ENCODE assay signal across 31 mouse cellular contexts in genomic region chr1:136581841-136582240, GRCm38 (mm10). TPM values are rescaled to one million over a fixed set of nuclear protein-coding genes. Genes with fewer than 3 reads are reported as not detected.
A peak's percentile ranks its signal among the peaks of the same experiment; 100 is the strongest.
DNase-seq lines count a peak whose midpoint lies in the region; ATAC-seq and TF ChIP-seq lines count a peak whose summit lies in the region.
"Had no signal": no experiment of that assay in that cellular context is flagged by ENCODE, and none has a peak within 500 bp of the region (broad histone marks: within the 10 kb centered on the region; RNA-seq: fewer than 3 reads in every experiment).

No protein-coding gene starts in this region.

- no peaks in the 10 kb centered on the region for H3K27me3 ChIP-seq in CH12.LX (replicated peaks)
- H3K27me3 ChIP-seq in splenic B cell, adult 2 months (ENCODE audit: control insufficient read depth, insufficient read depth, low read length, poor library complexity, severe bottlenecking), result no peaks in the 10 kb centered on the region
- H3K27me3 ChIP-seq: embryonic facial prominence, embryonic 15.5 days; heart, embryonic 15.5 days; midbrain, embryonic 15.5 days had no signal

- H3K36me3 ChIP-seq in CH12.LX (replicated peaks in 1 of 2; ENCODE audit: control insufficient read depth in 1 of 2, insufficient read depth in 1 of 2, low read length in 1 of 2), result no peaks in the 10 kb centered on the region
- H3K36me3 ChIP-seq in splenic B cell, adult 2 months (ENCODE audit: control insufficient read depth, insufficient read depth, low read length, poor library complexity, severe bottlenecking), result no peaks in the 10 kb centered on the region
- H3K36me3 ChIP-seq: embryonic facial prominence, embryonic 10.5 days; embryonic facial prominence, embryonic 15.5 days; heart, embryonic 10.5 days; heart, embryonic 15.5 days; limb, embryonic 12.5 days; midbrain, embryonic 10.5 days; midbrain, embryonic 15.5 days had no signal

- TF ChIP-seq EP300 in CH12.LX (IDR thresholded peaks at IDR 0.05; ENCODE audit: low read length), result no peak

- peak; percentile 32 for ATAC-seq in inflammation-experienced regulatory T-cells, adult 6 months
- ATAC-seq: forebrain, embryonic 16.5 days; hindbrain, embryonic 16.5 days; intestine, embryonic 16.5 days; lung, postnatal 0 days; midbrain, embryonic 15.5 days had no signal

- in situ Hi-C loops in CH12.LX (cut with MboI; ENCODE audit: low pct_ligation_motif_present, low pct_unique_long_range_greater_than_20kb, low sequenced_read_pairs), result no loop called here

- H3K79me2 ChIP-seq in CH12.LX (replicated peaks; ENCODE audit: control insufficient read depth, extremely low read depth, insufficient read depth, poor library complexity, severe bottlenecking), result no peaks in the 10 kb centered on the region

- H3K4me1 ChIP-seq in CH12.LX (ENCODE audit: control insufficient read depth in 1 of 2, insufficient read depth in 2 of 2), result peaks cover 4 to 25% of the 10 kb centered on the region in 2 experiments; a peak in 3 of 4 replicates

- no peak overlapping the region for H3K4me3 ChIP-seq in CH12.LX (replicated peaks in 1 of 3; ENCODE audit: low read depth in 2 of 3, low read length in 2 of 3, poor library complexity in 1 of 3)
- H3K4me3 ChIP-seq: embryonic facial prominence, embryonic 10.5 days; embryonic facial prominence, embryonic 15.5 days; heart, embryonic 10.5 days; heart, embryonic 15.5 days; left cerebral cortex, adult 2 months; limb, embryonic 12.5 days; midbrain, embryonic 10.5 days; midbrain, embryonic 15.5 days had no signal

- no peak overlapping the region for H3K4me2 ChIP-seq in CH12.LX (ENCODE audit: insufficient read depth, low read depth, poor library complexity, severe bottlenecking)
- H3K4me2 ChIP-seq: embryonic facial prominence, embryonic 15.5 days; heart, embryonic 15.5 days; limb, embryonic 12.5 days; liver, embryonic 11.5 days; midbrain, embryonic 15.5 days had no signal

- no peak for TF ChIP-seq POLR2A in CH12.LX (IDR thresholded peaks at IDR 0.05; ENCODE audit: low read depth, low read length)

- dilution Hi-C loops in CH12.LX (cut with MboI; ENCODE audit: extremely low pct_ligation_motif_present, extremely low pct_unique_long_range_greater_than_20kb, low sequenced_read_pairs), result no loop called here

- no peaks in the 10 kb centered on the region for H3K9me3 ChIP-seq in CH12.LX (replicated peaks; ENCODE audit: low read length)
- H3K9me3 ChIP-seq: embryonic facial prominence, embryonic 10.5 days; embryonic facial prominence, embryonic 15.5 days; heart, embryonic 10.5 days; heart, embryonic 15.5 days; limb, embryonic 12.5 days; midbrain, embryonic 10.5 days; midbrain, embryonic 15.5 days had no signal

- no peak overlapping the region for H3K9ac ChIP-seq in CH12.LX (ENCODE audit: insufficient read depth, low read depth)
- H3K9ac ChIP-seq: embryonic facial prominence, embryonic 15.5 days; heart, embryonic 15.5 days; limb, embryonic 12.5 days; midbrain, embryonic 15.5 days had no signal

- TF ChIP-seq CTCF in CH12.LX (conservative IDR thresholded peaks at IDR 0.05 in 1 of 2, IDR thresholded peaks at IDR 0.05 in 1 of 2; ENCODE audit: low read depth in 2 of 2, low read length in 2 of 2), result no peak

- TF ChIP-seq RAD21 in CH12.LX (IDR thresholded peaks at IDR 0.05; ENCODE audit: low read depth, low read length), result no peak

- H3K27ac ChIP-seq in CH12.LX (ENCODE audit: insufficient read depth, low read depth), result no peak overlapping the region
- H3K27ac ChIP-seq: embryonic facial prominence, embryonic 10.5 days; embryonic facial prominence, embryonic 15.5 days; heart, embryonic 10.5 days; heart, embryonic 15.5 days; left cerebral cortex, adult 2 months; limb, embryonic 12.5 days; midbrain, embryonic 10.5 days; midbrain, embryonic 15.5 days had no signal

- DNase-seq in CD4-positive helper T cell, adult 2 months (ENCODE audit: low read depth, low spot score), result peak; percentile 41
- no peak for DNase-seq in CH12.LX (ENCODE audit: extremely low read depth)
- DNase-seq in splenic B cell, adult 2 months (ENCODE audit: low read depth, low spot score), result peak; percentile 46
- no peak for DNase-seq in layer of hippocampus, adult 18-20 months (ENCODE audit: low spot score in 2 of 2)
- DNase-seq in kidney, adult 18-20 months, result no peak
- no peak for DNase-seq in layer of hippocampus, postnatal 25 days (ENCODE audit: extremely low spot score in 1 of 2, low spot score in 1 of 2)
- DNase-seq: adrenal gland, postnatal 25 days; B cell, adult 2 months; cerebellum, adult 18-20 months; cerebellum, postnatal 14 days; gastrocnemius, postnatal 10 days; heart, adult 11 months; kidney, adult 9 months; kidney, postnatal 14 days; lung, postnatal 4 days; right cerebral cortex, adult 18-20 months; thymus, postnatal 4 days had no signal

TF ChIP-seq in CH12.LX, 34 proteins besides CTCF, POLR2A, EP300 and RAD21:
- no peak for TF ChIP-seq UBTF (IDR thresholded peaks at IDR 0.05; ENCODE audit: low read depth, low read length)
- TF ChIP-seq ZNF384 (IDR thresholded peaks at IDR 0.05; ENCODE audit: low read depth, low read length), result no peak
- TF ChIP-seq MYC (IDR thresholded peaks at IDR 0.05; ENCODE audit: low read depth, low read length), result no peak
- no peak for TF ChIP-seq ZKSCAN1 (IDR thresholded peaks at IDR 0.05; ENCODE audit: borderline replicate concordance, low read depth, low read length)
- 0 out of 2 replicates have a peak, but pooled peaks have one; percentile 35 for TF ChIP-seq MEF2A (IDR thresholded peaks at IDR 0.05; ENCODE audit: borderline replicate concordance, low read depth, low read length)
- no peak for TF ChIP-seq JUND (conservative IDR thresholded peaks at IDR 0.05; ENCODE audit: low read depth, low read length)
- no peak for TF ChIP-seq MAFK (IDR thresholded peaks at IDR 0.05; ENCODE audit: insufficient replicate concordance, low read length)

RNA-seq across cellular contexts. Expression of gene Zfp281, which starts 42.9 kb away (rescaled TPM):
- 20.7 and 23.0 TPM in 2 replicates for total RNA-seq in CH12.LX (2012; rRNA removed)
- 39.5 and 40.4 TPM in 2 replicates for total RNA-seq in CH12.LX (2014; rRNA removed)
- 15.4 and 17.2 TPM in 2 replicates for polyA plus RNA-seq in CH12.LX (2012; ENCODE audit: insufficient read length, low read depth)
- polyA plus RNA-seq in inflammation-experienced regulatory T-cells, adult 6 months (2017; shearing (Covaris generic)), result 10 to 100 TPM; 12.1 to 24.1 (median 23.5) TPM
- 10 to 100 TPM; 33.1 to 36.0 TPM for total RNA-seq in layer of hippocampus, adult 18-20 months (2021)
- total RNA-seq in layer of hippocampus, postnatal 25 days (2021), result 10 to 100 TPM; 34.3 to 36.5 TPM

Comparison
In these comparisons a context has a peak if more than half of its experiments do, and no peak if none do; other contexts are left out.
1. DNase-seq: peak in CD4-positive helper T cell, adult 2 months (single experiment) and splenic B cell, adult 2 months (single experiment); none in CH12.LX (single experiment), layer of hippocampus, adult 18-20 months (0 of 2), kidney, adult 18-20 months (single experiment) and layer of hippocampus, postnatal 25 days (0 of 2).